Mouse (Mus musculus): ENCODE results near the gene Gm6676. TPM values are rescaled to one million over a fixed set of nuclear protein-coding genes. Genes with fewer than 3 reads are reported as not detected.
"Not testable (repeated sequence)": the region's sequence is repeated elsewhere in the genome, so short reads cannot be mapped to it uniquely, and the experiment has no call there.

Gm6676 gene
- total RNA-seq (2015) (not detected in 2 replicates), total RNA-seq (2017) (not detected in 2 replicates)

DNA sequence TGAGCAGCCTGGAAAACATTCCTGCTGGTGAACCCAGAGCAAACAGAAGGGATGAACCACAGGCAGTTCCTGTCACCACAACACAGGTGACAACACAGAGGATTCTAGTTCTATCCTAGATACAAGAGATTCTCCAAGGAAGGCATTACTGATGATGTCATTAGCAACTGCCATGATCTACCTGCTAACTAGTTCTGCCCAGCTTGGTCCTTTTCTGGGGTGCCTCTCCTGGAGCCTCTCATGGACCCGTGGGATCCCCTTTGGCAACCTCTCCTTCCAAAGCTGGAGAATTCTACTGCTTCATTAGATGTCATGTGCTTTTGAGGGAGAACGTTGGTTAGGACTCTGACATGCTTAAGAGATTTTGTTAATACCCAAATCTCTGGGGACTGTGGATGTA lies at the start of gene Gm6676:
TSS of gene Gm6676 (minus strand) at position 101 of the 400 bp plus-strand sequence.
- not testable (repeated sequence) for ATAC-seq (replicated peaks; ENCODE audit: poor library complexity)

DNA sequence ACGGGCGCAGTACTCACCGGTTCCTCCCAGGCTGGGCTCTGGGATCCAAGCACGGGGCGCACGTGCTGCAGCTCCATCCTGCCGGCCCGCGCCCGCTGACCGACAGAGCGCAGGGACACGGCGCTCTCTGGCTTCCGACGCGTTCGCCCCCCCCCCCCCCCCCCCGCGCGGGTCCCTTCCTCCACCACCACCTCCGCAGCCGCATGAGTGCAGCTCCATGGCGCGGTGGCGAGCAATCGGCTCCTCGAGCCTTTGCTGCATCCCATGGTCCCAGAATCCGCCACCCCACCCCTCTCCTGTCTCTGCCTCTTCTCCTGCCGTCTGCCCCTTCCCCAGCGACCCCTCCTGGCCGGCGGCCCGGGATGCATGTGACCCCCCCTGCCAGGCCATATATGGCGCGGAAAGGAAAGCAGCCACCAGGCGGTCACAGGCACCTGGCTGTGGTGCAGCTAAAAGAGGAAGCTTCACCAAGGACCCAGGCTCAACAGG lies 49.3 kb upstream of the Gm6676 start, which contains the start of gene Gm3512:
TSS of gene Gm3512 (minus strand) at position 51 of the 489 bp plus-strand sequence.
- ATAC-seq (replicated peaks; ENCODE audit: poor library complexity): not testable (repeated sequence)

DNA sequence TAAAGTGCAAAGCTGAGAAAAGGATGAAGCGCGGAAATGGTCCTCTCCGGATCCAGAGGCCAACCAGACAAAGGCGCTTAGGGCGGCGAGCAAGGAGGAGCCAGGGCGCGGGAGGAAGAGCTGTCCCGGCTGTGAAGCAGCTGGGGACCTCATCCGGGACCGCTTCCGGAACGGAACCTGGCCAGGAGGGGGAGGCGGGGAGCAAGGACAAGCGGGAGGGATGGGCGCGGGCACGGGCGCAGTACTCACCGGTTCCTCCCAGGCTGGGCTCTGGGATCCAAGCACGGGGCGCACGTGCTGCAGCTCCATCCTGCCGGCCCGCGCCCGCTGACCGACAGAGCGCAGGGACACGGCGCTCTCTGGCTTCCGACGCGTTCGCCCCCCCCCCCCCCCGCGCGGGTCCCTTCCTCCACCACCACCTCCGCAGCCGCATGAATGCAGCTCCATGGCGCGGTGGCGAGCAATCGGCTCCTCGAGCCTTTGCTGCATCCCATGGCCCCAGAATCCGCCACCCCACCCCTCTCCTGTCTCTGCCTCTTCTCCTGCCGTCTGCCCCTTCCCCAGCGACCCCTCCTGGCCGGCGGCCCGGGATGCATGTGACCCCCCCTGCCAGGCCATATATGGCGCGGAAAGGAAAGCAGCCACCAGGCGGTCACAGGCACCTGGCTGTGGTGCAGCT lies 19.9 kb downstream of the Gm6676 start:
- ATAC-seq (replicated peaks; ENCODE audit: poor library complexity): not testable (repeated sequence)

DNA sequence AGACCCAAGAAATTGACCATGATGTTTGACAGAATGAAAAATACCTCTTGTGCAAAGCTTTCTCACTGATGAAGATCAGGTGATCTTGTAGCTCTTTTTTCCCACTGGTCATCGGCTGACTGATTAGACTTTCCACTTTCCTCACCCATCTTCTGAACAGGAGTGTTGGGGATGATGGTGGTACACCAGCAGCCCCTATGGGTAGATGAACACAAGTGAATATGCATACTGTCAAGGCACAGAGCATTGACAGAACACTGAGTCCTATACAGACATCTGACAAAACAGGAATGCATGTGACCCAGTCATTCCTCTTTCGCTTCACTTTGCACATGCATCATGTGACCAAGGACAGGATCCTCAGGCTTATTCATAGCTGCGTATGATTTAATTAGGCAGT lies 24.7 kb downstream of the Gm6676 start, which contains the start of gene Gm3696:
TSS of gene Gm3696 (minus strand) at position 101 of the 400 bp plus-strand sequence.
- ATAC-seq (replicated peaks; ENCODE audit: poor library complexity): not testable (repeated sequence)

Other genes with a start within 250 kb of the Gm6676 start
- gene Gm3667, start 235.4 kb downstream of the Gm6676 start, total RNA-seq (2015): not detected in 2 replicates
- gene Gm3667, start 235.4 kb downstream of the Gm6676 start, total RNA-seq (2017): not detected in 2 replicates
- gene Gm6356, start 151.6 kb downstream of the Gm6676 start, total RNA-seq (2015): not detected in 2 replicates
- not detected in 2 replicates for gene Gm6356, start 151.6 kb downstream of the Gm6676 start, total RNA-seq (2017)
- gene Gm10406, start 98.0 kb downstream of the Gm6676 start, total RNA-seq (2015): 0.07 TPM in 1 of 2 replicates, not detected in the other
- not detected in 2 replicates for gene Gm10406, start 98.0 kb downstream of the Gm6676 start, total RNA-seq (2017)
- gene Gm3685, start 80.4 kb downstream of the Gm6676 start, total RNA-seq (2015): not detected in 2 replicates
- gene Gm3685, start 80.4 kb downstream of the Gm6676 start, total RNA-seq (2017): not detected in 2 replicates
- 0.42 TPM in 1 of 2 replicates, not detected in the other for gene Gm3696, start 24.8 kb downstream of the Gm6676 start, total RNA-seq (2015)
- gene Gm3696, start 24.8 kb downstream of the Gm6676 start, total RNA-seq (2017): not detected in 2 replicates
- gene Gm3512, start 49.1 kb upstream of the Gm6676 start, total RNA-seq (2015): 0.64 TPM in 1 of 2 replicates, not detected in the other
- 0.81 and 0.83 TPM in 2 replicates for gene Gm3512, start 49.1 kb upstream of the Gm6676 start, total RNA-seq (2017)
- not detected in 2 replicates for gene Gm16434, start 69.1 kb upstream of the Gm6676 start, total RNA-seq (2015)
- gene Gm16434, start 69.1 kb upstream of the Gm6676 start, total RNA-seq (2017): not detected in 2 replicates
- gene Gm3727, start 139.3 kb upstream of the Gm6676 start, total RNA-seq (2015): not detected in 2 replicates
- not detected in 2 replicates for gene Gm3727, start 139.3 kb upstream of the Gm6676 start, total RNA-seq (2017)
- 0.10 TPM in 1 of 2 replicates, not detected in the other for gene Gm3739, start 189.6 kb upstream of the Gm6676 start, total RNA-seq (2015)
- gene Gm3739, start 189.6 kb upstream of the Gm6676 start, total RNA-seq (2017): 0.21 TPM in 1 of 2 replicates, not detected in the other
- gene Gm5797, start 207.0 kb upstream of the Gm6676 start, total RNA-seq (2015): not detected in 2 replicates
- not detected in 2 replicates for gene Gm5797, start 207.0 kb upstream of the Gm6676 start, total RNA-seq (2017)
- gene Gm8374, start 239.7 kb upstream of the Gm6676 start, total RNA-seq (2015): not detected in 2 replicates
- gene Gm8374, start 239.7 kb upstream of the Gm6676 start, total RNA-seq (2017): not detected in 2 replicates

Data from megakaryocyte progenitor cell, adult 5-6 weeks (primary cell).